Mouse (Mus musculus) kidney, embryonic 14.5 days (tissue): ENCODE results near the gene Mapk9. TPM values are rescaled to one million over a fixed set of nuclear protein-coding genes. Genes with fewer than 3 reads are reported as not detected.
A peak's percentile ranks its signal among the peaks of the same experiment; 100 is the strongest.

ENCODE experiments used
- ATAC-seq: fragments of 200-750 bp; cut with Nextera tagmentation; 2 replicates; pipeline ENCODE4 v1.8.0; 2017; ENCODE audit warnings: moderate number of reproducible peaks, mild to moderate bottlenecking, moderate TSS enrichment, moderate library complexity; ENCODE audit not compliant: low FRiP score, low TSS enrichment
- H3K27ac ChIP-seq: fragments of 300-500 bp; sonication (generic); 2 replicates; pipeline ENCODE4 v1.5.1; 2014; ENCODE audit warnings: low read depth, mild to moderate bottlenecking, low read length, moderate library complexity, mixed read lengths
- H3K27me3 ChIP-seq: fragments of 300-500 bp; sonication (generic); 2 replicates; pipeline ENCODE4 v1.6.1; 2014; ENCODE audit warnings: mild to moderate bottlenecking, low read length; ENCODE audit not compliant: control insufficient read depth, insufficient read depth
- H3K36me3 ChIP-seq: fragments of 300-500 bp; sonication (generic); 2 replicates; pipeline ENCODE4 v1.6.1; 2014; ENCODE audit warnings: low read length, mixed read lengths; ENCODE audit not compliant: control insufficient read depth, insufficient read depth
- H3K4me1 ChIP-seq: fragments of 300-500 bp; sonication (generic); 2 replicates; pipeline ENCODE4 v1.6.1; 2014; ENCODE audit warnings: low read length, mixed read lengths; ENCODE audit not compliant: control insufficient read depth, insufficient read depth
- H3K4me2 ChIP-seq: fragments of 300-500 bp; sonication (generic); replicated peaks from 2 replicates; pipeline ENCODE4 v1.6.1; 2014; ENCODE audit warnings: low read depth, mild to moderate bottlenecking, low read length
- H3K4me3 ChIP-seq: fragments of 300-500 bp; sonication (generic); 2 replicates; pipeline ENCODE4 v1.5.1; 2014; ENCODE audit warnings: mild to moderate bottlenecking, low read length
- H3K9ac ChIP-seq: fragments of 300-500 bp; sonication (generic); 2 replicates; pipeline ENCODE4 v1.6.1; 2014; ENCODE audit warnings: low read depth, mild to moderate bottlenecking, low read length, moderate library complexity
- H3K9me3 ChIP-seq: fragments of 300-500 bp; sonication (generic); 2 replicates; pipeline ENCODE4 v1.6.1; 2016; ENCODE audit warnings: low read length; ENCODE audit not compliant: control insufficient read depth
- WGBS: fragments of 180-500 bp; shearing (Covaris S2); extraction: QIAGEN DNeasy Blood & Tissue Kit; methylation state at CpG from one replicate; pipeline ENCODE4 v1.1.7; 2014; 5-methylcytosine and 5-hydroxymethylcytosine counted together
- microRNA-seq: library from miRNA; unstranded; fragments of <30 nt; microRNA quantifications from one replicate; pipeline ENCODE4, GENCODE M21; 2016
- polyA plus RNA-seq: library from polyadenylated mRNA; unstranded; fragments of >200 nt; fragmentation: Nextera tagmentation; extraction: Ambion mirVana; gene quantifications from 2 replicates; pipeline ENCODE4 v1.2.1, GENCODE M21; 2014

Gene Mapk9
- polyA plus RNA-seq, 1 experiment from 2014 or later, result 33.9 TPM

GRCm38 (mm10) chr11:49926183-49926582 lies 79.6 kb downstream of the Mapk9 start:
- Histone ChIP-seq H3K27me3 (peaks cover 5% of the 10 kb centered on the region; the same call in 1 of the 2 replicates), H3K9ac (no peak overlapping the region), H3K9me3 (no peaks in the 10 kb centered on the region), H3K4me2 (no peak overlapping the region), H3K4me3 (no peak overlapping the region), H3K27ac (no peak overlapping the region), H3K4me1 (no peaks in the 10 kb centered on the region; the same call in none of the 2 replicates), H3K36me3 (no peaks in the 10 kb centered on the region)
- WGBS, result 73% methylated on average over 7 of the region's 7 CpGs
- no peak for ATAC-seq

- Histone ChIP-seq H3K36me3 (no peaks in the 10 kb centered on the region), H3K27ac (no peak overlapping the region), H3K9ac (no peak overlapping the region), H3K4me3 (no peak overlapping the region), H3K9me3 (no peaks in the 10 kb centered on the region), H3K4me2 (no peak overlapping the region), H3K27me3 (peaks cover 5% of the 10 kb centered on the region; the same call in 1 of the 2 replicates), H3K4me1 (no peaks in the 10 kb centered on the region; the same call in none of the 2 replicates)
- 16% methylated on average over 4 of the region's 4 CpGs for WGBS
- no peak for ATAC-seq
These were observed 80.6 kb downstream of the Mapk9 start for GRCm38 (mm10) chr11:49927169-49927568.

- WGBS, result 61% methylated on average over 6 of the region's 6 CpGs
- no peak overlapping the region for H3K4me2 ChIP-seq
- ATAC-seq, result no peak
- H3K27ac ChIP-seq, result no peak overlapping the region
- H3K9ac ChIP-seq, result no peak overlapping the region
- no peaks in the 10 kb centered on the region; the same call in none of the 2 replicates for H3K4me1 ChIP-seq
- no peak overlapping the region for H3K4me3 ChIP-seq
- no peaks in the 10 kb centered on the region for H3K36me3 ChIP-seq
- no peaks in the 10 kb centered on the region for H3K9me3 ChIP-seq
- peaks cover 5% of the 10 kb centered on the region; the same call in 1 of the 2 replicates for H3K27me3 ChIP-seq
These were observed 81.1 kb downstream of the Mapk9 start for GRCm38 (mm10) chr11:49927670-49928069.

GRCm38 (mm10) chr11:49931037-49931625 lies 84.6 kb downstream of the Mapk9 start:
- peaks cover 5% of the 10 kb centered on the region; the same call in 1 of the 2 replicates for H3K27me3 ChIP-seq
- WGBS, result 36% methylated on average over 5 of the region's 5 CpGs
- H3K4me2 ChIP-seq, result no peak overlapping the region
- H3K9me3 ChIP-seq, result no peaks in the 10 kb centered on the region
- H3K4me1 ChIP-seq, result no peaks in the 10 kb centered on the region; the same call in none of the 2 replicates
- H3K27ac ChIP-seq, result no peak overlapping the region
- no peak overlapping the region for H3K4me3 ChIP-seq
- no peaks in the 10 kb centered on the region for H3K36me3 ChIP-seq
- no peak overlapping the region for H3K9ac ChIP-seq
- ATAC-seq, result no peak

GRCm38 (mm10) chr11:49931853-49932252 lies 85.3 kb downstream of the Mapk9 start:
- Histone ChIP-seq H3K4me2 (no peak overlapping the region), H3K9me3 (no peaks in the 10 kb centered on the region), H3K27me3 (peaks cover 5% of the 10 kb centered on the region; the same call in 1 of the 2 replicates), H3K4me1 (no peaks in the 10 kb centered on the region; the same call in none of the 2 replicates), H3K4me3 (no peak overlapping the region), H3K36me3 (no peaks in the 10 kb centered on the region), H3K9ac (no peak overlapping the region), H3K27ac (no peak overlapping the region)
- 0% methylated on average over 7 of the region's 7 CpGs for WGBS
- peak; percentile 95 for ATAC-seq

- Histone ChIP-seq H3K4me3 (no peak overlapping the region), H3K36me3 (no peaks in the 10 kb centered on the region), H3K9me3 (no peaks in the 10 kb centered on the region), H3K4me1 (no peaks in the 10 kb centered on the region; the same call in 1 of the 2 replicates), H3K27ac (no peak overlapping the region), H3K27me3 (no peaks in the 10 kb centered on the region), H3K4me2 (no peak overlapping the region), H3K9ac (no peak overlapping the region)
- WGBS, result 82% methylated on average over 1 of the region's 1 CpGs
- ATAC-seq, result no peak
These were observed 87.3 kb downstream of the Mapk9 start for GRCm38 (mm10) chr11:49933811-49934210.

GRCm38 (mm10) chr11:49934322-49934721 lies 87.8 kb downstream of the Mapk9 start:
- Histone ChIP-seq H3K9me3 (no peaks in the 10 kb centered on the region), H3K4me1 (no peaks in the 10 kb centered on the region; the same call in 1 of the 2 replicates), H3K9ac (no peak overlapping the region), H3K4me3 (no peak overlapping the region), H3K27me3 (no peaks in the 10 kb centered on the region), H3K4me2 (no peak overlapping the region), H3K36me3 (no peaks in the 10 kb centered on the region), H3K27ac (no peak overlapping the region)
- no peak for ATAC-seq
- 65% methylated on average over 10 of the region's 10 CpGs for WGBS

Small RNA genes lying within 50 kb of the gene (microRNA-seq; reads per million reads assigned to microRNA genes)
- not detected for gene Gm23492

Other genes starting within 250 kb of the Mapk9 start
- 6.5 and 10.6 TPM in 2 replicates for gene Flt4, start 237.5 kb upstream of the Mapk9 start, polyA plus RNA-seq
- gene Scgb3a1, start 183.1 kb upstream of the Mapk9 start, polyA plus RNA-seq, result not detected in 2 replicates
- 75.3 and 77.4 TPM in 2 replicates for gene Cnot6, start 134.0 kb upstream of the Mapk9 start, polyA plus RNA-seq
- 8.1 and 12.6 TPM in 2 replicates for gene Gfpt2, start 52.6 kb upstream of the Mapk9 start, polyA plus RNA-seq
- not detected in 2 replicates for gene Rasgef1c, start 55.1 kb downstream of the Mapk9 start, polyA plus RNA-seq
- 69.3 and 71.2 TPM in 2 replicates for gene Rnf130, start 178.6 kb downstream of the Mapk9 start, polyA plus RNA-seq